Mouse (Mus musculus): ENCODE results near the gene Pnmal1.

GRCm38 (mm10) chr7:16913806-16914452 lies 45.5 kb upstream of the Pnmal1 start:
- TF ChIP-seq CTCF (IDR thresholded peaks at IDR 0.05; ENCODE audit: low read depth): peak; percentile 97
- no peak for TF ChIP-seq EP300 (optimal IDR thresholded peaks at IDR 0.05)

Measured in stomach, postnatal 0 days (tissue).